Mouse (Mus musculus): ENCODE results near the gene Calr4. TPM values are rescaled to one million over a fixed set of nuclear protein-coding genes. Genes with fewer than 3 reads are reported as not detected.

The Calr4 gene
- polyA plus RNA-seq, 1 experiment from 2014 or later: 0.24 TPM

Other genes with a start within 250 kb of the Calr4 start
- gene Nrd1, start 233.8 kb upstream of the Calr4 start, polyA plus RNA-seq (2014; fragmentation: Nextera tagmentation; extraction: Ambion mirVana): 54.3 and 58.1 TPM in 2 replicates
- 54.7 and 65.2 TPM in 2 replicates for gene Osbpl9, start 32.2 kb upstream of the Calr4 start, polyA plus RNA-seq (2014; fragmentation: Nextera tagmentation; extraction: Ambion mirVana)
- 40.9 and 45.3 TPM in 2 replicates for gene Eps15, start 45.8 kb downstream of the Calr4 start, polyA plus RNA-seq (2014; fragmentation: Nextera tagmentation; extraction: Ambion mirVana)
- 4.0 and 4.2 TPM in 2 replicates for gene Ttc39a, start 172.1 kb downstream of the Calr4 start, polyA plus RNA-seq (2014; fragmentation: Nextera tagmentation; extraction: Ambion mirVana)

All from embryonic facial prominence, embryonic 14.5 days (tissue).